Mouse (Mus musculus): ENCODE results near the gene Fam189a1.

Fam189a1 gene

GRCm38 (mm10) chr7:64882243-64882642 is 274.1 kb downstream of the Fam189a1 start:
- in situ Hi-C loops (cut with MboI, MseI): no loop called here

- in situ Hi-C loops (cut with MboI, MseI): no loop called here
Measured at GRCm38 (mm10) chr7:64881387-64881786, 275.0 kb downstream of the Fam189a1 start.

GRCm38 (mm10) chr7:64880415-64880814 is 276.0 kb downstream of the Fam189a1 start:
- in situ Hi-C loops (cut with MboI, MseI): no loop called here

- in situ Hi-C loops (cut with MboI, MseI): loop anchor here (10.0 to 25.0 kb wide), 2 partner anchors 480 to 913 kb away; partner anchors contain the start of genes Mcee and Mphosph10
Measured at GRCm38 (mm10) chr7:64874941-64875340, 281.4 kb downstream of the Fam189a1 start.

DNA sequence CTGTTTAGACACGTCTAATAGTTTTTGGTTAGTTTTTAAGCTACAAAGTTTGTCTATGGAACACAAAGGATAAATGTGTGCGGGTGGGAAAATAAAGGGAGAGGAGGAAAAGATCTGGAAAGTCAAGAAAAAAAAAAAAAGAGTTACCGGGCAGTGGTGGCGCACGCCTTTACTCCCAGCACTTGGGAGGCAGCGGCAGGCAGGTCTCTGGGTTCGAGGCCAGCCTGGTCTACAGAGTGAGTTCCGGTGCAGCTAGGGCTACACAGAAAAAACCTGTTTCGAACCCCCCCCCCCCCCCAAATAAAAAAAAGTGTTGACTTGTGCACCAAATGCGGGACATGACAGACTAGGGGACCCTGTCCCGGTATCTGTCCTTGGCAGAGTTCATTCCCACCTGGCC is 283.1 kb downstream of the Fam189a1 start:
- in situ Hi-C loops (cut with MboI, MseI): loop anchor here (10.0 to 25.0 kb wide), 2 partner anchors 478 to 911 kb away; partner anchors contain the start of genes Mcee and Mphosph10

DNA sequence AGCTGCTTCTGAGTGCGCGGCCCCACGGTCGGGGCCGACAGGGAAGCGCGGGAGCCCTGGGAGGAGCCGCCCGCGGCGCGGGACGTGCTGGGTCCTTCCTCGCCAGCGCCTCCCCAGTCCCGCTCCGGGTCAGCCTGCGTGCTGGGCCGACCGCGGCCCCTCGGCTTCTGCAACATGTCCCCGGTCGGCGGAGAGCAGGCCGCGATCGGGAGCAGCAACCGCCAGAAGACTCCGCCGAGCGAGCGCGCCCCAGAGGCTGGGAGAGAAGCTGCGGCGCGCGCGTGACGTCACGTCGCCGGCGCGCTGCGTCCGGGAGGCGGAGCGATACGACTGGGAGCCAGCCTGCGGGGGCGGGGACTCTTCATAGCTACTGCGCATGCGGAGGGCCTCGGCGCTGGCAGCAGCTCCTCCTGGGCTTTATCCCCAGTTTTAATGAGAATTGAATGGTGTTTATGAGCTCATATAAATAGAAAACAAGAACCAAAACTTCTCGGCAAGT is 283.6 kb downstream of the Fam189a1 start, which contains the start of gene Nsmce3:
Nsmce3 (minus strand) TSS at position 255 of the 499 bp plus-strand sequence.
- in situ Hi-C loops (cut with MboI, MseI): loop anchor here (10.0 to 25.0 kb wide), 2 partner anchors 478 to 910 kb away; partner anchors contain the start of genes Mcee and Mphosph10

DNA sequence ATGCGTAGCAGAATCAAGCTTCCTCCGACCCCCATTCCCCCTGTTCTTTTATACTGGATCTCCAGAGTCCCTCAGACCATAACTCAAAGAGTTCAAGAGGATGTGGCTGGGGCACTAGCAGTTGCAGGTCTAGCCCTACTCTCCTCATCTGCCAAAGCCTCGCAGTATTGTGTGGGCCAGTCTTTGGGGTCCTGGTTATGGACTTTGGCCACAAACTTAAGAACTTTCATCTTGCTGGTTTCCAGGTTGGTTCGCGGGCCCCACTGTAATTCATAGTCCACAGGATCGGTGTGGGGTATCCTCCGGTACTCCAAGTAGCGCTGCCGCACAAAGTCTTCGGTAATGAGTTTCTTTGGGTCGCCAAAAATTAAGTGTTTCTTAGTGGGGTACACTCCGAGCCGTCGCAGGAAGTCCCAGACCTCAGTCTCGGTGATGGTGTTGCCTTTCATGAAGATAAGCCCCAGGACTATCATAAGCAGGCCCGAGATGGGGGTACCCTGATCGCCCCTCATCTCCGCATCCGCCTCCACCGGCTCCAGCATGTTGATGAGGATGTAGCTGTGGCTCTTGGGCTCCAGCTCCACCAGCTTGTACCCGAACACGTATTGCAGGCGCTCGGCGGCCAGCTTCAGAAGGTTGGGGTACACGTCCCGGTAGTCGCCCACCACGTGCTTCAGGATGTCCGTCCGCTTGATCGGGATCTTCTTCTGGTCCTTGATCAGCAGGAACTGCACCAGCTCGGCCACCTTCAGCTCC is 284.2 kb downstream of the Fam189a1 start:
- in situ Hi-C loops (cut with MboI, MseI): loop anchor here (10.0 to 25.0 kb wide), 2 partner anchors 477 to 910 kb away; partner anchors contain the start of genes Mcee and Mphosph10

GRCm38 (mm10) chr7:64869549-64870065 is 286.8 kb downstream of the Fam189a1 start:
- in situ Hi-C loops (cut with MboI, MseI): loop anchor here (10.0 to 25.0 kb wide), 2 partner anchors 475 to 907 kb away; partner anchors contain the start of genes Mcee and Mphosph10

DNA sequence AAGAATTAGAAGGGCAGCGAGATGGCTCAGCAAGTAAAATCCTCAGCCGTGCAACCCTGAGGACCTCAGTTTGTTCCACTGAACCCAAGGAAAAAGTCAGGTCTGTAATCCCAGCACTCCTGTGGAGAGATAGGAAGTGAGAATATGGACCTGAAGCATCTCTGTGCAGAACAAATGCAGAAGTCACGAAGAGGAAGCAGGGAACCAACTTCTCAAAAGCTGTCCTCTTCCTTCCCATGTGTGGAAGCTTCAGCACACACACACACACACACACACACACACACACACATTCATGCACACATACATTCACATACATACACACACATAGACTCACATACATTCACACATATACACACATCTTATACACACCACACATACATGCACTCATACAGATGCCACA is 292.8 kb downstream of the Fam189a1 start:
- in situ Hi-C loops (cut with MboI, MseI): loop anchor here (25.0 kb wide), 1 partner anchor 901 kb away; no protein-coding TSS in a partner anchor

DNA sequence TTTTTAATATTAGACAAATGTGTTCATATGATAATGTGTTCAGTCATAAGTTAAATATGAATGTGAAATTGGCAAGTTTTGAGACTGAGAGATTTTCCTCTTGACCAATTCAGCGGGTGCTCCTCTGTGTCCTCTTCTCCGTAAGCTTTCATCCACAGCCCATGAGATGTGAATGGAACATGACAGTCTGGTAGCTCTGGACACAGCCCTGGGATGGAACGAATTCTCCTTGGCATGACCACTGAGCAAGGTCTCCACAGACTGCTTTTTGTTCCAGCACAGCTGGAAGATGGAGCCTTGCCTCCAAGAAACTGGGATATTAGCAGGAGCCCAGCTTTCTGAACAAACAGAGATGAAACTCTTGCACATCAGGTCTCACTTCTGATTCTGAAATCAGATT is 293.4 kb downstream of the Fam189a1 start:
- in situ Hi-C loops (cut with MboI, MseI): loop anchor here (25.0 kb wide), 1 partner anchor 901 kb away; no protein-coding TSS in a partner anchor

DNA sequence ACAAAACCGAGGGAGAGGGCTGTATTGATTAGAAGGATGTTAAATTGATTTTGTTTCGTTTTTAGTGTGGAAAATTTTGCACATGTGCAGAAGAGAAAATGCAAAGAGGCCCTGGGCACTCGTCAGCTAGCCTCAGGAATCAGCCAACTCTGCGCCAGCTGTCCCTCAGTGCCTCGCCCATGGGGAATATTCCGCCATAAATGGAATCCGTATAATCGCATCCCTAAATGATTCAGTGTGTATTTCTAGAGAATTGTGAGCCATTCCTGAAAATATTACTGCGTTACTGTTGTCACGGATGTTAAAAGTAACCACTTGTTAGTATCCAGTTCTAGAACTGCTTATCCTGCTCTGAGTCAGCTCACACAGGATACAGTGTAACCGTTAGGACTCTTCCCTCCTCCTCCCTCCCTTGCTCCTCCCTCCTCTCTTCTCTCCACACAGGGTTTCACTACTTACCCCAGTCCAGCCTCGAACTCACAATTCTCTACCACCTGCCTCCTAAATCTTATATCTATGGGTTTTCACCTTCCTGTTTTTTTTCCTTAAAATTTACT is 299.8 kb downstream of the Fam189a1 start:
- in situ Hi-C loops (cut with MboI, MseI): loop anchor here (5.0 to 25.0 kb wide), 2 partner anchors 89 to 894 kb away; no protein-coding TSS in a partner anchor

DNA sequence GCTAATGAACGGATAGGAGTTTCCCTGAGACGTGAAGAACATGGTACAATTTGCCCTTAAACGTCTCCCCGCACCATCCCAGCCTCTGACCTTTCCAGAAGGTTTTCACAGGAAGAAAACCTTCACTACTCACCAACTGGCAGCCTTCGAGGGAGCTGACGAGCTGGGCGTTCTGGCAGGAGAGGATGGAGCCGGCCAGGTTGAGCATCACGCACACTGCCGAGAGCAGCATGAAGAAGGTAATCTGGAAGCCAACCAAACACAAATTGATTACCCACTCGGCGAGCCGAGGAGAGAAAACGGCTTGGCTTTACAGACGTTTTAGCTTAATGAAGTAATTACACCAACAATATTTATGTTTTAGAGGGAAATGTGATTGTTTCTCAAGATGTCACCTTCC is 300.4 kb downstream of the Fam189a1 start:
- in situ Hi-C loops (cut with MboI, MseI): loop anchor here (5.0 to 25.0 kb wide), 2 partner anchors 89 to 894 kb away; no protein-coding TSS in a partner anchor

DNA sequence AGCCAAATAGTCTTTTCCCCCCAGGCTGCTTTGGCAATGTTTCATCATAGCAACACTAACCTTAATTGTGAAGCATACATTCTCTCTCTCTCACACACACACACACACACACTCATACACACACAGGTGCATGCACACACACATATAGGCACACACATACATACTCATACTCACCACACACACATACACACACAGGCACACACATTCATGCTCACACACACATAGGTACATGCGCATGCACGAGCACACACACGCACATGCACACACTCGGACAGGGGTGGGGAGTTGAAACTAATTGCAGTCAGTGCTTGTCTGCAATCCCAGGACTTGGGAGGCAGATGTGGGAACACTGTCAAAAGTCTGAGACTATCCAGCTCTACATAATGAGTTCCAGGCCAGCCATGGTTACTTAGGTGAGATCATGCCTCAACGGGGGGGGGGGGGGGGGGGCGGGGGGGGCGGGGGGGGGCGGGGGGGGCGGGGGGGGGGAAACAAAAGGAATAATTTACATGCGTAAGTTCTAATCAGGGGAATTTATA is 300.9 kb downstream of the Fam189a1 start:
- in situ Hi-C loops (cut with MboI, MseI): loop anchor here (5.0 to 25.0 kb wide), 2 partner anchors 88 to 893 kb away; no protein-coding TSS in a partner anchor

- in situ Hi-C loops (cut with MboI, MseI): loop anchor here (25.0 kb wide), 1 partner anchor 888 kb away; no protein-coding TSS in a partner anchor
Measured at GRCm38 (mm10) chr7:64850791-64851190, 305.6 kb downstream of the Fam189a1 start.

DNA sequence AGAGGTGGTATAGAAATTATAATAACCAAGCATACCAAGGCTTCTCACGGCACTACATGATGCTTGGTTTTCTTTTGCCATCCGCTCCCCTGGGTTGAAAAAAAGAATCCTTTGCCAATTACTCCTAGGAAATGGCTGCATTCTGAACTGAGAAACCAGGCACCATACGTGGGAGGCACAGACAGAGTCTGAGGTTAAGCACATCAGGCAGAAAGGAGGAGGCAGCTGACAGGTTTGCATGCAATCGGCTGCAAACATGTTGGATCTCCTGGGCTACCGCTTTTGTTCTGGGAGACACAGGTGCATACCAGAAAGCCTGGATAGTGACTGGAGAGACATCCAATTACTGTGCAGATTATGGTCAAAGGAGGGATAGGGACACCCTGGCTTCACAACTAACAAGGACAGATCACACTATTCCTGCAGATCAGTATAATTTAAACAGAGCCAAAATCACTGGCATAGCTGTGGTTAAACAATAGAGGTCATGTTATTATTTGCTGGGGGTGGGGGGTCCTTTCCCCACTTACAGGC is 308.9 kb downstream of the Fam189a1 start:
- in situ Hi-C loops (cut with MboI, MseI): no loop called here

DNA sequence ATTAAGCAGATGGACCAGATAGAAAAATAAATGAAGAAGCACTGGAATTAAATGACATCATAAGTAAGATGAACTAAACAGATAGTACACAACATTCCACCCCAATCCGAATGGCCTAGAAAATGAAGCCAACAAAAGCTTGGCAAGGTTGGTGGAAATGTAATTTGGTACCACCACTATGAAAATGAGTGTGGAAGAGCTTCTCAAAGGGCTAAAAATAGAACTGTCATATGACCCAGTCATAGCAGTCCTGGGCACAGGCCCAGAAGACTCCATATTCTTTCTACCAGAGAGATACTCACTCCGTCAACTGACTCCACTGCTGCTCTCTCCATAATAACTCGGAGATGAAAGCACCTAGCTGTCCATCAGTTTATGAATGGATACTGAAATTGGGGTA is 310.3 kb downstream of the Fam189a1 start:
- in situ Hi-C loops (cut with MboI, MseI): no loop called here

DNA sequence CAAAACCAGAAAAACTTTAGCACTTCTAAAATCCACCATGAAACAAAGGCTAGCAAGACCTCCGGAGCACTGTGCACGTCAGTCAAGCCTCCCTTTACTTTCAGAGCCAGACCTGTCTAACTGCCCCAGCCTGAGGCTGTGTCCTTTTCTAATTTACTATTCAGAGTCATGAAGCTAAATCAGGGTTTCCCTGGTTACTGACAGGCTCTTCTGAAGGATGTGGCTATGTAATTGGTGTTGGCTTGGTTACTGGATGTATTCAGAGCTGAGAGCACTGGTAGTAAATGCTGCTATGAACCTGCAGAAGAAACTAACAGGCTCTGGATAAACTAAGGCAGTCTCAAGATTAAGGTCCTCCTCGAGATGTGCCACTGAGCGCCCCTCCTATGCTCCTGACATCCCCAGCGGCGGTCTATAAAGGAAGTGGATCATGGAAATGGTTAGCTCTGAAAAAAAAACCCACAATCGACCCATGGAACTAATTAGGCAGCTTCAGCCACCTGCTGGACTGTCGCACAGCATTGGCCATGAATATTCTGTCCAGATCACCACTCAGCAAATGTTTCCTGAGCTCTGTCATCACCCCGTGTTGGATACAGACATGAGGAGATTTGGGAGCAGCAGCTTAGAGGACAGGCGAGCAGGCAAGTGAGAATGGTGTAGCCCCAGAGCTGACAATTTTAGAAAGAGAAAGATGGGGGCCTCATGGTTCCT is 315.3 kb downstream of the Fam189a1 start:
- in situ Hi-C loops (cut with MboI, MseI): no loop called here

DNA sequence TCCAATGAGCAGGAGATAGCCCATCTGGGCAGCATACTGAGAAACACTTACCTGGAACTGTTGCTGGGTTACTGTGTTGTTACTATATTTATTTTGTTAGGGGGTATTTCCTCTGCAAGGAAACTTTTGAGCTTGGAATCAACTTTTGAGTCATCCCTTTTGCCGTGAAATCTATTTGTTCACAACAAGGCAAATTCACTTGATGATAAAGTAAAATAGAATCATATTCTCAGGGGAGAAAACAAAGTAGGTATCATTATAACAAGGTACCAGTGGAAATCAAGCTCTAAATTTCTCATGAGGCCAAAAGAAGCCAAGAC is 315.8 kb downstream of the Fam189a1 start:
- in situ Hi-C loops (cut with MboI, MseI): no loop called here

DNA sequence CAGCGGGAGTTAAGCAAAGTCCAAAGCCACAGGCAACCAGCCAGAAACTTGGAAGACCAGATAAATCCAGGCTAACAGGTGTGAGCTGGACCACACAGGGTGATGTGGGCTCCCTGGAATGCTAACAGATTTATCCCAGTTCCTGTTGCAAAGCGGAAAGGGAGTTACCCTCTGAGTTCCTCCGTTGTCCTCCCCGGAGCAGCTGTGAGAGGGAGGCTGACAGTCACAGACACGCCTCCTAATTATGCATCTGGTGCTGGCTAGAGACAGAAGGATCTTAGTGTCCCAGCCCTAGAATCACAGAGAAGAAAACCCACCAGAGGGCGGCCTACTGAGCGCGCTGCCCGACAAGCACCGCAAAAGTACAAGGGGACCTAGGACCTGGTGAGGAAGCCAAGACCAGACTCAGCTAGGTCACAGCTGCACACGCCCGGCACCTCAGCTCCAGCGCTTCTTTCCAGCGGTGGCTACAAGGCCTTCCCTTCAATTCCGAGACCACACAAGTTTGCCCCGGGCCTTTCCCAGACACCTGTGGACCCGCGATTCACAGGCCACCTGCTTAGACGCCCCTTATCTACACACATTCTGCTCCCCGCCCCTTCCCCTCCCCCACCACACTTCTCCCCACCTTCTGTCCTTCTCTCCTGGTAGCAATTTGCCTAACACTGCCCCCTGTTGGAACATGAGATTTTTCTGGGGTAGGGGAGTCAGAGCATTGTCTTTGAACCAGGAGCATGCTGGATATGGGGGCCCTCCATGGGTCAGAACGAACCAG is 316.4 kb downstream of the Fam189a1 start:
- in situ Hi-C loops (cut with MboI, MseI): no loop called here

DNA sequence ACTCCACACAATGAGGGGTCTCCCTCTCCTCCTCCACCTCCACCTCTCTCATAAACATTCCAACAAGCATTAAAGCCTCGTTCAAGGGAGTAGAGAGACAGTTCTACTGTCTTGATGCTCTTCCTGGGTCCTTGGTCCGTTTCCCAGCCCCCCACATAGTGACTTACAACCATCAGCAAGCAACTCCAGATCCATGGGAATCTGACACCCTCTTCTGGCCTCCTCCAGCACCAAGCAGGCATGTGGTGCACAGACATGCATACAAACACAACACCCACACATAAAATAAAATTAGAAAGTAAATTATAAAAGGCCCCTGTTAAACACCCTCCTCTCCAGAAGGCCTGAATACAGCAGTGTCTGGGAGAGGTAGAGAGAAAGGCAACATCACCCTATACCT is 317.1 kb downstream of the Fam189a1 start:
- in situ Hi-C loops (cut with MboI, MseI): no loop called here
